Mouse (Mus musculus) effector memory CD4-positive, alpha-beta T cell, adult 5 months (primary cell): ENCODE measurements around the gene Tnrc6c. TPM values are rescaled to one million over a fixed set of nuclear protein-coding genes. Genes with fewer than 3 reads are reported as not detected.

ENCODE experiments used
- polyA plus RNA-seq: library from polyadenylated mRNA; unstranded; fragments of 100-300 nt; shearing (Covaris generic); gene quantifications from one replicate; pipeline ENCODE4 v1.2.1, GENCODE M21; 2017

The Tnrc6c gene
- 24.1 TPM for polyA plus RNA-seq

DNA sequence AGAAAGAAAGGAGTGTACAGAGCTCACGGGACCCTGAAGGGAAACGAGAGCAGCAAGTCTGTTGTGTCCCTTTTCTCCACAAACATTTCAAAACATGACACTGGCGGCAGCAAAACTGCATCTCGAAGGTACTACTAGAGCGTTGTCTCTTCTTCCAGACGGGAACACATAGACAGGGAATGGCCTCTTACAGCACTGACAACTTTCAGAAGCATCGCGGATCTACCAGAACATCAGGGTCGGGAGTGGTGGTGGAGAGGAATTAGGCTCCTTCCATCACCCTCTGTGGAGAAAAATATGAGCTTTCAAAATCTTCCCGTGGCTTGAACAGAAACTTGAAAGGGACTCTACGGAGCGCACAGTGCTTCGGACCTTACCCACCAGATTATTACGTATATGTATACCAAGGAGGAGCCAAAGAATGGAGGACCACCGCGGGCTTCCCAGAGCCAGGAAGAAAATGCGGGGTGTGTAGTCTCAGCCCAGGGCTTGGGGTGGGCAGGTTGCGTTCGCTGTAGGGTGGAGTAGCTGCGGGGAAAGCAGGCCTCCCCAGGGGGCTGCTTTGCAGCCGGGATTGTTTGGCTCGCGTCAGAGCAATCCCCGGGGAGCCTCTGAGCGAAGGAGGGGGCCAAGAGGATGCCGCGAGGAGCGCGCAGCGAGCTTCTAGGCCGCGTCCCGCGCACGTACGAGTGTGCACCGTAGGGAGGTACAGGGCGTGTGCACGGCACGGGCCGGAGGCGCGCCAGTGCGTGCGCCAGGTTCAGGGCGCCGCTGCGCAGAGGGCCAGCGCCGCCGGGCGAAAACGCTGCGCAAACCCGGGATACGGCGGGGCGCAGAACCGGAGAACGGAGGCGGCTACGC is at the start of gene Tnrc6c:
TSS of gene Tnrc6c (plus strand) at position 799 of the 861 bp plus-strand sequence.

DNA sequence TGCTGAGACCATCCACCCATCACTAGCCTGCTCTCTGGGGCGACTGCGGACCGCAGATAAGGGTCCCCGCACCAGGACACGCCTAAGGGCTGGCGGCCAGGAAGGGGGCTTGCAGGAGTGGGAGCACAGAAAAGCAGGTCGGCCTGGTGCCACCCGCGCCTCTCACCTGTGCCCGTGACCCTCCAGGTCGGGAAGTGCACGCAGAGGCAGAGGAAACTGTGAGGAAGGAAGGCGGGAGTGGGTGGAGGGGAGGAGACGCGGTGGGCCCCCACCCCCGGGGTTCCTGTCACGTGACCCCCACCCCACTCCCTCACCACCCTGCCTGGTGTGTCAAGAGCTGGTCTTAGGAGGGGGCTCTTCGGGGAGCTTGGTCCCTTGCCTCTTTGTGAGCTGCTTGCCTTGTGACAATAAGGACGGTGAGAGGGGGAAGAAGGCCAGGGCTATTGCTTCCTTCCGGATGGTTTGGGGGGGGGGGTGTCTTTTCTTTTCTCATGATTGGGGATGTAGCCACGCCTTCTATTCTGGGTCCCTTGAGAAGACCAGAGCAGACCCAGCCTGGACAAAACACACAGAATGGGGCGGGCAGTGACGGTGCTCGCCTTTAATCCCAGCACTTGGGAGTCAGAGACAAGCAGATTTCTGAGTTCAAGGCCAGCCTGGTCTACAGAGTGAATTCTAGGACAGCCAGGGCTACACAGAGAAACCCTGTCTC is 128.1 kb downstream of the Tnrc6c start, which contains the start of the genes Tmc8 and Tmc6:
TSS of gene Tmc8 (plus strand) at position 84 of the 712 bp plus-strand sequence.
TSS of gene Tmc6 (minus strand) at position 206 of the 712 bp plus-strand sequence.

DNA sequence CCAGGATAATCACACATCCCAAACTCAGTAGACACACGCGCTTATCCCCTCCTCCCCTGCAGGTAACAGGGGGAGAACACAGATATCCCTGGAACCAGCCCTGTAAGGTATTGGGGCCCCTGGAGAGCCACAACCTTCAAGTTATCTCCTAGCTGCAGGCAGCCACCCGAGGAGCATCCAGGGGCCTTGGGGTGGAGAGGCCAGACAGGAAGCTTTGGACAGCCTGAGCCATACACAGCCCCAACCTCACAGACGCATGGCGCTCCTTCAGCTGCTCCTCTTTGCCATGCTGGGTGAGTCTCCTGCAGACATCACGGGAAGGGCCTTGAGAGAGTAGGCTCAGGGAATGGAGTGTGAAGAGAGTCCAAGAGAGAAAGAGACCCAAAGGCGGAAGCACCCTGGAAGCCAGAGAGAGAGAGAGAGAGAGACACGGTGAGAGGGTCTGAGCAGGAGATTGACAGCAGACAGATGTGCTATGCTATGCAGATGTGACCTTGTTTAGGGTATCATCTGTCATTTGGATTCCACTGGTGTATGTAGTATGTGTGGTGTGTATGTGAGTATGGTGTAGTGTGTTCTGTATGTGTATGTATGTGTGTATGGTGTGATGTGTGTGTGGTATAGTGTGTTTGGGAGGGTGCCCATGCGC is 143.5 kb downstream of the Tnrc6c start, which contains the start of gene 6030468B19Rik:
TSS of gene 6030468B19Rik (plus strand) at position 150 of the 649 bp plus-strand sequence.

DNA sequence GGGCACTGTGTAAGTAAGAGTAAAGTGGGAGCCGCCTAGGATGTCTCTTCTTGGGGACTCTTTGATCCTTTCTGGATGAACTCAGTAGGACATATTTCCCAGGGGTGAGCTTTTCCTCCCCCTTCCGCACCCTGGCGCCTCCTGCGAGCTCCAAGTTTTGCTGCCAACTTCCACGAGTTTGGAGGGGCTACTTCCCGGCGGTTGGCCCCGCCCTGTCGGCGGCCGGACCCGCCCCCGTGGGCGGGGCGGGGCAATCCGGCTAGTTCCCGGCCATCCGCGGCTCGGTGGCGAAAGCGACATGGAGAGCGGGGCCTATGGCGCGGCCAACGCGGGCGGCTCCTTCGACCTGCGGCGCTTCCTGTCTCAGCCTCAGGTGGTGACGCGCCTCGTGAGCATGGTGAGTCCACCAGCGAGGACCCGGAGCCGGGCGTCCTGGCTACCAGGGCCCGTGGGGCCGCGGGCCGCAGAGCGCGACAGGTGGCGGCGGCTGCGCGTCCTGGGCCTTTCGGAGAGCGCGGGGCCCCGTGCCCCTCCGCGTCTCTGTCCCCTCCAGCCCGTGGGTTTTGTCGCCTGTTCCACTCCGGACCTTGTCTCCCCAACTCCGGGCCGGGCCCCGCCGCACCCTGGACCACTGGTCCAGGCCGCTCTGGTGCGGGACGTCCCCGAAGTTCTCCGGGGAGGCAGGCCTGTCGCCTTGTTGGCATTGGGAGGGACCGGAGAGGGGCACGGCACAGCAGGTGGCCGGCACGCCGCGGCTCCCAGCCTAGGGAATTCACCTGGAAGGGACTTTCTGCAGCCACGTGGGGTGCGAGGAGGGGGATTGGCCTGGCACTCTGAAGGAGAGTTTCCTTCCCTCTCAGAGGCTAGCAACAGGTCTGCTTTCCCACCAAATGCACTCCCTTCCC is 155.6 kb downstream of the Tnrc6c start, which contains the start of the genes Gm20708 and Syngr2:
TSS of gene Gm20708 (plus strand) at position 262 of the 905 bp plus-strand sequence.
TSS of gene Syngr2 (plus strand) at position 262 of the 905 bp plus-strand sequence.

Other genes with a start within 250 kb of the Tnrc6c start
- gene Gm11733, start 169.9 kb upstream of the Tnrc6c start, polyA plus RNA-seq, result not detected
- 53.2 TPM for gene Tmc8, start 127.8 kb downstream of the Tnrc6c start, polyA plus RNA-seq
- gene Tmc6, start 127.9 kb downstream of the Tnrc6c start, polyA plus RNA-seq, result 104 TPM
- not detected for gene 6030468B19Rik, start 143.4 kb downstream of the Tnrc6c start, polyA plus RNA-seq
- gene Gm20708, start 155.4 kb downstream of the Tnrc6c start, polyA plus RNA-seq, result not detected
- gene Syngr2, start 155.4 kb downstream of the Tnrc6c start, polyA plus RNA-seq, result 102 TPM
- gene Afmid, start 171.6 kb downstream of the Tnrc6c start, polyA plus RNA-seq, result 14.8 TPM
- 11.6 TPM for gene Tk1, start 171.8 kb downstream of the Tnrc6c start, polyA plus RNA-seq
- gene Birc5, start 195.0 kb downstream of the Tnrc6c start, polyA plus RNA-seq, result 0.69 TPM
- not detected for gene Tmem235, start 206.5 kb downstream of the Tnrc6c start, polyA plus RNA-seq
- 7.1 TPM for gene Tha1, start 219.2 kb downstream of the Tnrc6c start, polyA plus RNA-seq